Mouse (Mus musculus) midbrain, postnatal 0 days (tissue): ENCODE measurements around the gene Hnrnpab. TPM values are rescaled to one million over a fixed set of nuclear protein-coding genes. Genes with fewer than 3 reads are reported as not detected.
"Not testable (repeated sequence)": the region's sequence is repeated elsewhere in the genome, so short reads cannot be mapped to it uniquely, and the experiment has no call there.

Experiments
- ATAC-seq: fragments of 200-750 bp; cut with Nextera tagmentation; 2 replicates; pipeline ENCODE4 v1.8.0; 2017; ENCODE audit warnings: moderate number of reproducible peaks, mild to moderate bottlenecking, moderate TSS enrichment, moderate library complexity; ENCODE audit not compliant: low FRiP score
- DNase-seq: peaks from one replicate; pipeline ENCODE4 v3.0.0-alpha.2; 2015; ENCODE audit warnings: low spot score
- H3K27ac ChIP-seq: fragments of 300-500 bp; sonication (generic); 2 replicates; pipeline ENCODE4 v1.5.1; 2014; ENCODE audit warnings: low read depth, mild to moderate bottlenecking, low read length, mixed read lengths
- H3K27me3 ChIP-seq: fragments of 300-500 bp; sonication (generic); 2 replicates; pipeline ENCODE4 v1.6.1; 2014; ENCODE audit warnings: low read length, control low read depth, mixed read lengths; ENCODE audit not compliant: insufficient read depth
- H3K36me3 ChIP-seq: fragments of 300-500 bp; sonication (generic); 2 replicates; pipeline ENCODE4 v1.6.1; 2014; ENCODE audit warnings: low read length, control low read depth, mixed read lengths; ENCODE audit not compliant: insufficient read depth
- H3K4me1 ChIP-seq: fragments of 300-500 bp; sonication (generic); 2 replicates; pipeline ENCODE4 v1.6.1; 2014; ENCODE audit warnings: mild to moderate bottlenecking, control low read depth, antibody characterized with exemption, low read length, mixed read lengths; ENCODE audit not compliant: insufficient read depth
- H3K4me2 ChIP-seq: fragments of 300-500 bp; sonication (generic); 2 replicates; pipeline ENCODE4 v1.6.1; 2014; ENCODE audit warnings: low read depth, mild to moderate bottlenecking, low read length, mixed read lengths; ENCODE audit not compliant: poor library complexity, severe bottlenecking
- H3K4me3 ChIP-seq: fragments of 300-500 bp; sonication (generic); 2 replicates; pipeline ENCODE4 v1.5.1; 2014; ENCODE audit warnings: low read depth, mild to moderate bottlenecking, low read length, moderate library complexity
- H3K9ac ChIP-seq: fragments of 300-500 bp; sonication (generic); replicated peaks from 2 replicates; pipeline ENCODE4 v1.6.1; 2014; ENCODE audit warnings: mild to moderate bottlenecking, low read length, moderate library complexity, mixed read lengths; ENCODE audit not compliant: poor library complexity, severe bottlenecking
- H3K9me3 ChIP-seq: fragments of 300-500 bp; sonication (generic); 2 replicates; pipeline ENCODE4 v1.6.1; 2016; ENCODE audit warnings: low read length, control low read depth
- CTCF ChIP-seq: IDR thresholded peaks from 2 replicates; pipeline ENCODE4 v1.5.1; 2016; ENCODE audit warnings: antibody characterized with exemption, mild to moderate bottlenecking
- WGBS: fragments of 180-500 bp; shearing (Covaris S2); extraction: QIAGEN DNeasy Blood & Tissue Kit; methylation state at CpG from one replicate; pipeline ENCODE4 v1.1.7; 2014; 5-methylcytosine and 5-hydroxymethylcytosine counted together
- polyA plus RNA-seq: library from polyadenylated mRNA; unstranded; fragments of >200 nt; fragmentation: Nextera tagmentation; extraction: Ambion mirVana; gene quantifications from 2 replicates; pipeline ENCODE4 v1.2.1, GENCODE M21; 2015
- total RNA-seq: library from RNA; depleted of rRNA; stranded (reverse); fragments of >200 nt; gene quantifications from 2 replicates; pipeline ENCODE4 v1.2.3, GENCODE M21; 2014

Hnrnpab gene
- total and polyA plus RNA-seq, 2 experiments from 2014 or later: 220 to 239 TPM

DNA sequence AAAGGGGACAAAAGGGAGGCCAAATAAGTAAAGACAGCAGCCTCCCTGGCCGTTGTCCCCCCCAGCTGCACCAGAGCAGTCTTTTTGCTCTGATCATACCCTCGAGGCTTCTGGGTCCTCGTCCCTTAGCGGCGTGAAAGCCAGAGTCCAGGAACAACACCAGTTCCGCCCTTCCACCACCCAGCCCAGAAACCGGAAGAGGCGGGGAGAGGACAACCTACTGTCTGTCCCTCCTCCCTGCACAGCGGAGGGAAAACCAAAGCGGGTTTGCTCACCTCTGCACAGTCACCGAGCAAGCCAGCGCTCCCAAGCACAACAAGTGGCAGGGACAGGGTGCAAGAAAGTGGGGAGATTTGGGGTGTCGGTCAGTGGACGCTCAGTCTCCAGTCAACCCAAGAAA is 9.0 kb upstream of the Hnrnpab start:
- Histone ChIP-seq H3K27ac (0 out of 2 replicates have a peak overlapping the region, but pooled peaks have one; percentile 43), H3K9ac (peak overlapping the region; percentile 36), H3K36me3 (no peaks in the 10 kb centered on the region), H3K9me3 (no peaks in the 10 kb centered on the region), H3K4me2 (peak overlapping the region; percentile 61), H3K27me3 (no peaks in the 10 kb centered on the region), H3K4me1 (0 out of 2 replicates have a peak, but pooled peaks cover 3% of the 10 kb centered on the region), H3K4me3 (peak overlapping the region; percentile 32)
- TF ChIP-seq CTCF: no peak
- 6% methylated on average over 14 of the region's 14 CpGs for WGBS
- ATAC-seq: no peak
- peak; percentile 63 for DNase-seq

- Histone ChIP-seq H3K27me3 (no peaks in the 10 kb centered on the region), H3K4me2 (peak overlapping the region; percentile 61), H3K4me3 (peak overlapping the region; percentile 32), H3K4me1 (0 out of 2 replicates have a peak, but pooled peaks cover 3% of the 10 kb centered on the region), H3K27ac (0 out of 2 replicates have a peak overlapping the region, but pooled peaks have one; percentile 43), H3K9me3 (no peaks in the 10 kb centered on the region), H3K9ac (peak overlapping the region; percentile 36), H3K36me3 (no peaks in the 10 kb centered on the region)
- WGBS: 51% methylated on average over 7 of the region's 7 CpGs
- DNase-seq: no peak
- no peak for TF ChIP-seq CTCF
- ATAC-seq: no peak
These were observed 8.5 kb upstream of the Hnrnpab start for GRCm38 (mm10) chr11:51615129-51615528.

- ATAC-seq: no peak
- 78% methylated on average over 8 of the region's 8 CpGs for WGBS
- no peak for DNase-seq
- TF ChIP-seq CTCF: no peak; the same call in 1 of the 2 replicates
- no peak overlapping the region for H3K4me3 ChIP-seq
- H3K36me3 ChIP-seq: no peaks in the 10 kb centered on the region
- H3K4me2 ChIP-seq: no peak overlapping the region
- 0 out of 2 replicates have a peak, but pooled peaks cover 3% of the 10 kb centered on the region for H3K4me1 ChIP-seq
- H3K9ac ChIP-seq: no peak overlapping the region
- no peaks in the 10 kb centered on the region for H3K27me3 ChIP-seq
- H3K9me3 ChIP-seq: no peaks in the 10 kb centered on the region
- H3K27ac ChIP-seq: no peak overlapping the region
These were observed 7.6 kb upstream of the Hnrnpab start for GRCm38 (mm10) chr11:51614256-51614655.

DNA sequence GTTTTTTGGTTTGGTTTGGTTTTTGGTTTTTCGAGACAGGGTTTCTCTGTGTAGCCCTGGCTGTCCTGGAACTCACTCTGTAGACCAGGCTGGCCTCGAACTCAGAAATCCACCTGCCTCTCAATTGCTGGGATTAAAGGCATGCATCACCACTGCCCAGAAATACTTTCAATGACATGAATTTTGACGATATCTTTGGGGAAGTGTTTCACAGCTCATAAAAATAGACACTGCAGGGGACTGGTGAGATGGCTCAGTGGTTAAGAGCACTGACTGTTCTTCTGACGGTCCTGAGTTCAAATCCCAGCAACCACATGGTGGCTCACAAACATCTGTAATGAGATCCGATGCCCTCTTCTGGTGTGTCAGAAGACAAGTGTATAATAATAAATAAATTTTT is 3.3 kb upstream of the Hnrnpab start:
- not testable (repeated sequence) for H3K4me1 ChIP-seq, H3K4me2 ChIP-seq, H3K27ac ChIP-seq, H3K9me3 ChIP-seq, H3K9ac ChIP-seq, H3K36me3 ChIP-seq, H3K27me3 ChIP-seq, H3K4me3 ChIP-seq, ATAC-seq, DNase-seq
- 87% methylated on average over 5 of the region's 5 CpGs for WGBS

DNA sequence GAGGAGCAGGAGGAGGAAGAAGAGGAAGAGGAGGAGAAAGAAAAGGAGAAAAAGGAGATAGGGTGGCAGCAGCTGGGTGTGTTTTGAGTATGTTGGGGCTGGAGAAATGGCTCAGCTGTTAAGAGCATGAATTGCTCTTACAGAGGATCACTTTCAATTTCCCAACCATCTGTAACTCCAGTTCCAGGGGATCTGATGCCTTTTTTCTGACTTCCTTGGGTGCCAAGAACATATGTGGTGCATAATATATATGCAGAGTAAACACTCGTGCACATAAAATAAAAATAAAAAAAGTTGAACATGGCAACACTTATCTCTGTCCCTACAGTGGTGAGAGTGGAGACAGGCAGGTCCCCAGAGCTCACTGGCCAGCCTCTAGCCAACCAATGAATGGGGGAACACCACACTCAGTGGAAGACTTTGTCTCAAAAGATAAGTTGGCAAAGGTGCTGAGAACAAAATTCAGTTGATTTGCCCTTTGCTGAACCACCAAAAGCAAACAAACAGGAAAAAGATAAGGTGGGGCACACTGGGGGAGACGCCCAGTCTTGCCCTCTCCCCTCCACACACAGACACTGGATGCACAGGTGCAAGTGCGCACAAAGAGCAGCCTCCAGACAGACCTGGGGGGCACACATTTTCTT is 2.7 kb upstream of the Hnrnpab start:
- Histone ChIP-seq H3K9ac (no peak overlapping the region), H3K27ac (no peak overlapping the region), H3K4me1 (0 out of 2 replicates have a peak, but pooled peaks cover 4% of the 10 kb centered on the region), H3K9me3 (no peaks in the 10 kb centered on the region), H3K4me2 (no peak overlapping the region), H3K4me3 (no peak overlapping the region), H3K27me3 (no peaks in the 10 kb centered on the region), H3K36me3 (no peaks in the 10 kb centered on the region)
- ATAC-seq (no peak), DNase-seq (no peak)
- TF ChIP-seq CTCF: no peak
- 86% methylated on average over 3 of the region's 3 CpGs for WGBS

DNA sequence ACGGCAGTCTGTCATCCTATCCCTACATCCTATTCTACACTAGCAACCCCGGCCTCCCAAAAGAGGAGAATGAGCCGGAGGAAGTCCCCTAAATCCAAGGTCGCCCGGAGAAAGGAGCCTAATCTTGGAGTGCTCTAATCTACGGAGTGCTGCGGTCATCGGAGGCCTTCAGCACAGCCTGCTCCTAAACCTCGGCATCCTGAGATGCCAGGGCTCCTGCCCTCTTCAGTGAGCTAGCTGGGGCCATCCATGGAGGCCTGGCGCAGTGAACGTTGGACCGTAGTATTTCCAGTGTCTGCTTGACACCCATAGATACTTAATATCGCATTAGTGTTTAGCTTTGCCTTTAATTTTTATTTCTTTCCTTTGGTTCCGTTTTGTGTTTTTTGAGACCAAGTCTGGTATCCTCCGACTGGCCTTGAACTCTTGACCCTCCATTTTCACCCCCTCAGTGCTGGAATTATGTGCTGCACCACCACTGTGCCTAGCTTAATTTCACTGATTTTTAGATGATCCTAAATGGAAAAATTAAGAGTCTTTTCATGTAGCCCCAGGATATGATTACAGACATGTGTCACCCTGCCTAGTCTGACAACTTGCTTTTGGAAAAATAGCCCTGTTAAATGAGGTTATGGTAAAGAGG is 570 bp upstream of the Hnrnpab start:
- Histone ChIP-seq H3K4me3 (peak overlapping the region; percentile 96), H3K27me3 (no peaks in the 10 kb centered on the region), H3K9me3 (no peaks in the 10 kb centered on the region), H3K9ac (peak overlapping the region; percentile 80), H3K27ac (peak overlapping the region; percentile 94), H3K4me1 (0 out of 2 replicates have a peak, but pooled peaks cover 4% of the 10 kb centered on the region), H3K36me3 (peaks cover 19% of the 10 kb centered on the region), H3K4me2 (peak overlapping the region; percentile 62)
- DNase-seq (no peak), ATAC-seq (peak; percentile 59)
- WGBS: 11% methylated on average over 15 of the region's 15 CpGs
- no peak for TF ChIP-seq CTCF
